Mouse (Mus musculus) stomach, postnatal 0 days (tissue): ENCODE measurements at regions not wholly inside any gene's neighbourhood (a gene's known extent, or its start where the extent isn't known, plus 50 kb on each side); places are given as distances from the start of the nearest gene placed in this dataset.

Experiments used
- CTCF ChIP-seq: IDR thresholded peaks from 2 replicates; pipeline ENCODE4 v1.5.1; 2016; ENCODE audit warnings: antibody characterized with exemption, low read depth, mild to moderate bottlenecking, moderate library complexity
- EP300 ChIP-seq: optimal IDR thresholded peaks from 2 replicates; pipeline ENCODE3; 2016; ENCODE audit warnings: antibody characterized with exemption

DNA sequence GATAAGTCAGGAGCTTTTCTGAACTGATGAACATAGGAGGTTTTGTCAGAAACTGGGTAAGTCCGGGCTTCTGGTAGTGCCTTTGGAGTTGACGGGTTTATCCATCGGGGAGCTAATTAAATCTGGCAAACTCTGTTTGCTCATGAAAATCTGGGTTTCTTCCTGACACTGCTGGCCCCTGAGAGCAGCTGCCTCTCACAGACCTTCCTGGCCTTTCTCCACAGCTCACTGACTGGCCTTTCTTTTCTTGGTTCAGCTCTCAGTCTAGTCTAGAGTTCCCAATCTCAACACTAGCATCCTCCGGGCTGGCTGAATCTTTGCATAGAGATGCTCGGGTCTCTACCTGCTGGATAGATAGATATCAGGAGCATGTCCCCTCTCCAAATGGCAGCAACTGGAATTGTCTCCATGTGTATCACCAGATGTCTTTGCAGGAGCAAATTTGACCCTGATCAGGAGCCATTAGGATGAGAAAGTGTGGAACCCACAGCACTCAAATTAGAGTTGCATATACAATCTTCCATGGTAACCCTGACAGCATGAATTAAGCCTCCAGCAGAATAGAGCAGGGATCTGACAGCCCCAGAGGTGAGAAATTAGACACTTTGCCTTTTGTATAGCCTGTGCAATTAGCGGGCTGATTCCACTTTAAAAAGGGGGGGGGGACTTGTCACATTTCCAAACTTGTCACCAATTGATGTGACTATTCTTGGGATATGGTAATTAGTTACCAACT is 63.2 kb upstream of the Elk3 start:
- TF ChIP-seq CTCF (no peak), EP300 (no peak)
